Mouse (Mus musculus) forebrain, embryonic 15.5 days (tissue): Measurements from ENCODE around the gene Sirt2. TPM values are rescaled to one million over a fixed set of nuclear protein-coding genes. Genes with fewer than 3 reads are reported as not detected.

Experiments used
- ATAC-seq: fragments of 200-750 bp; cut with Nextera tagmentation; replicated peaks from 2 replicates; pipeline ENCODE4 v1.8.0; 2017; ENCODE audit warnings: mild to moderate bottlenecking, moderate TSS enrichment, moderate library complexity
- H3K27ac ChIP-seq: fragments of 300-500 bp; sonication (generic); replicated peaks from 2 replicates; pipeline ENCODE4 v1.5.1; 2015; ENCODE audit warnings: mild to moderate bottlenecking, inconsistent platforms
- H3K27me3 ChIP-seq: fragments of 300-500 bp; sonication (generic); 2 replicates; pipeline ENCODE4 v1.6.1; 2015; ENCODE audit warnings: inconsistent platforms
- H3K36me3 ChIP-seq: fragments of 300-500 bp; sonication (generic); 2 replicates; pipeline ENCODE4 v1.6.1; 2015; ENCODE audit warnings: mild to moderate bottlenecking, inconsistent platforms
- H3K4me1 ChIP-seq: fragments of 300-500 bp; sonication (generic); 2 replicates; pipeline ENCODE4 v1.6.1; 2015; ENCODE audit warnings: inconsistent platforms
- H3K4me2 ChIP-seq: fragments of 300-500 bp; sonication (generic); replicated peaks from 2 replicates; pipeline ENCODE4 v1.6.1; 2015; ENCODE audit warnings: mild to moderate bottlenecking, inconsistent platforms
- H3K4me3 ChIP-seq: fragments of 300-500 bp; sonication (generic); 2 replicates; pipeline ENCODE4 v1.5.1; 2015; ENCODE audit warnings: mild to moderate bottlenecking, inconsistent platforms
- H3K9ac ChIP-seq: fragments of 300-500 bp; sonication (generic); replicated peaks from 2 replicates; pipeline ENCODE4 v1.6.1; 2015; ENCODE audit warnings: mild to moderate bottlenecking, inconsistent platforms
- H3K9me3 ChIP-seq: fragments of 300-500 bp; sonication (generic); 2 replicates; pipeline ENCODE4 v1.6.1; 2016; ENCODE audit warnings: inconsistent platforms
- WGBS: fragments of 180-500 bp; shearing (Covaris S2); methylation state at CpG from one replicate; pipeline ENCODE4 v1.1.7; 2015; ENCODE audit warnings: mixed read lengths; 5-methylcytosine and 5-hydroxymethylcytosine counted together
- polyA plus RNA-seq: library from polyadenylated mRNA; unstranded; fragments of >200 nt; fragmentation: Nextera tagmentation; extraction: Ambion mirVana; gene quantifications from 2 replicates; pipeline ENCODE4 v1.2.1, GENCODE M21; 2015

Sirt2 gene
- polyA plus RNA-seq, 1 experiment from 2014 or later, result 105 TPM

- Histone ChIP-seq H3K4me2 (no peak overlapping the region), H3K9ac (no peak overlapping the region), H3K9me3 (no peaks in the 10 kb centered on the region), H3K27ac (no peak overlapping the region), H3K4me3 (no peak overlapping the region), H3K4me1 (peaks cover 29% of the 10 kb centered on the region), H3K36me3 (peaks cover 72% of the 10 kb centered on the region), H3K27me3 (no peaks in the 10 kb centered on the region)
- ATAC-seq, result no peak
- WGBS, result 45% methylated on average over 12 of the region's 12 CpGs
These were observed 54.1 kb downstream of the Sirt2 start for GRCm38 (mm10) chr7:28820358-28821260.

- Histone ChIP-seq H3K4me3 (no peak overlapping the region), H3K27me3 (no peaks in the 10 kb centered on the region), H3K36me3 (peaks cover 64% of the 10 kb centered on the region), H3K27ac (peak overlapping the region; percentile 13), H3K4me1 (peaks cover 32% of the 10 kb centered on the region), H3K9ac (no peak overlapping the region), H3K4me2 (no peak overlapping the region), H3K9me3 (no peaks in the 10 kb centered on the region)
- 68% methylated on average over 10 of the region's 10 CpGs for WGBS
- no peak for ATAC-seq
These were observed 54.8 kb downstream of the Sirt2 start for GRCm38 (mm10) chr7:28821261-28821831.

DNA sequence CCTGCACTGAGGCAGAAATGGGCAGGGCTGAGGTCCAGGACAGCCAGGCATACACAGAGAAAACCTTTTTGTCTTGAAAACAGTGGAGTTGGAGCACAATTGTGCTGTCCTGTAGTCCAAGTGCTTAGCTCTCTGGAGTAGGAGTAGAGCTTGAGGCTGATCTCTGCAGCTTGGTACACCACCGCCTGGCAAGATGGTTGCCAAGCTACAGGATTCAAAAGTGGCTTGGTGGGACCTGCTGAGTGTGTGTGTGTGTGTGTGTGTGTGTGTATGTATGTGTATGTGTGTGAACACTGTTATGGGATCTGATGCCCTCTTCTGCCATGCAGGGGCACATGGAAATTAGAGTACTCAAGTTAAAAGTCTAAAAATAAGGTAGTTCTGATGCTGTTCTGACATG lies 56.0 kb downstream of the Sirt2 start:
- Histone ChIP-seq H3K9ac (no peak overlapping the region), H3K4me1 (peaks cover 21% of the 10 kb centered on the region), H3K4me3 (no peak overlapping the region), H3K27me3 (no peaks in the 10 kb centered on the region), H3K4me2 (no peak overlapping the region), H3K36me3 (peaks cover 52% of the 10 kb centered on the region), H3K27ac (no peak overlapping the region), H3K9me3 (no peaks in the 10 kb centered on the region)
- no peak for ATAC-seq
- 55% methylated on average over 1 of the region's 1 CpGs for WGBS

GRCm38 (mm10) chr7:28822993-28823903 lies 56.7 kb downstream of the Sirt2 start:
- Histone ChIP-seq H3K36me3 (peaks cover 45% of the 10 kb centered on the region), H3K4me3 (no peak overlapping the region), H3K9ac (no peak overlapping the region), H3K27me3 (no peaks in the 10 kb centered on the region), H3K27ac (0 out of 2 replicates have a peak overlapping the region, but pooled peaks have one; percentile 9), H3K4me2 (no peak overlapping the region), H3K4me1 (peaks cover 15% of the 10 kb centered on the region), H3K9me3 (no peaks in the 10 kb centered on the region)
- ATAC-seq, result no peak
- 55% methylated on average over 10 of the region's 10 CpGs for WGBS

DNA sequence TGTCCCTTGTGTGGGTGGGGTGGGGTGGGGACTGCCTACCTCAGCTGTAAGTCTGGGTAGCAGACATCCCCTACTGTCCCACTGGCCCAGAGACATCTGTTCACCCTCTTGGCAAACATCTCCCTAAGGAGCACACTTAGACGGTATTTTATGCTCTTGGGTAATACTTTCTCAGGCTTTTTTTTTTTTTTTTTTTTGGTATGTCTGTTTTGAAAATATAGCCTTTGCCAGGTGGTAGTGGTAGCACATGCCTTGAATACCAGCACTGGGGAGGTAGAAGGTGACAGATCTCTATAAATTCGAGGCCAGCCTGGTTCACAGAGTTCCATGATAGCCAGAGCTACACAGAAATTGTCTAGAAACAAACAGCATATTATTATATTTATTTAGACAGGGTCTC lies 57.4 kb downstream of the Sirt2 start:
- Histone ChIP-seq H3K36me3 (peaks cover 38% of the 10 kb centered on the region), H3K9me3 (no peaks in the 10 kb centered on the region), H3K4me1 (peaks cover 12% of the 10 kb centered on the region), H3K27me3 (no peaks in the 10 kb centered on the region), H3K4me2 (no peak overlapping the region), H3K27ac (0 out of 2 replicates have a peak overlapping the region, but pooled peaks have one; percentile 67), H3K9ac (no peak overlapping the region), H3K4me3 (no peak overlapping the region)
- 57% methylated on average over 2 of the region's 2 CpGs for WGBS
- ATAC-seq, result no peak

GRCm38 (mm10) chr7:28824941-28825685 lies 58.6 kb downstream of the Sirt2 start, which contains the start of gene Ech1:
Gene Ech1, plus strand, starts transcription at chr7:28825217.
- Histone ChIP-seq H3K27ac (peak within 1 kb of the TSS; percentile 67), H3K9ac (peak within 1 kb of the TSS; percentile 57), H3K4me1 (peaks cover 12% of the 10 kb centered on the region), H3K9me3 (no peaks in the 10 kb centered on the region), H3K4me2 (peak within 1 kb of the TSS; percentile 47), H3K4me3 (peak within 1 kb of the TSS; percentile 52), H3K27me3 (no peaks in the 10 kb centered on the region), H3K36me3 (peaks cover 33% of the 10 kb centered on the region)
- 3% methylated on average over 33 of the region's 33 CpGs for WGBS
- peak; percentile 82 for ATAC-seq

DNA sequence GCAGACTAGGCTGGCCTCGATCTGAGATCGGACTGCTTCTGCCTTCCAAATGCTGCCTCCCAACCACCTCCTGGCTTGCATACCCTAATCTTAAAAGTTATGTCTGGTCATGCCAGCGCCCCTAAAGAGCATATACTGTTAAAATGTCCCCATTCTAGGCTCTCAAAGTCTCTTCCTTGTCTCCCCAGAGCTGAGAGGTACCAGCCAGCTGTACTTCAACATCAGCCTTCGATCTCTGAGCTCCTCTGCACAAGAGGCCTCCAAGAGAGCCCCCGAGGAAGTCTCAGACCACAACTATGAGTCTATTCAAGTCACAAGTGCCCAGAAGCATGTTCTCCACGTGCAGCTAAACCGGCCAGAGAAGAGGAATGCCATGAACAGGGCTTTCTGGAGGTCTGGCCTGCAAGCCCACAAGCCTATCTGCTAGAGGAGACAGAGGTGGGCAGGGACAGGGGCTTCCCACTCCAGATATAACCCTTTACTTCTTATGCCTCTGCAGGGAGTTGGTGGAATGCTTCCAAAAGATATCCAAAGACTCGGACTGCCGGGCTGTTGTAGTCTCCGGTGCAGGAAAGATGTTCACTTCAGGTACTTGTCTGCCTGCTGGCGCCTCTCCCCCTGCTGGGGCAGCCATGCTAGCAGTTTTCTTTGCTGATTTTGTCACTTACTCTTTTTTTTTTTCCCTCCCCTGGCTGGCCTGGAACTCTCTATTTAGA lies 59.3 kb downstream of the Sirt2 start:
- WGBS, result 64% methylated on average over 11 of the region's 11 CpGs
- H3K4me3 ChIP-seq, result peak overlapping the region; percentile 52
- peaks cover 29% of the 10 kb centered on the region for H3K36me3 ChIP-seq
- H3K4me2 ChIP-seq, result peak overlapping the region; percentile 47
- H3K9ac ChIP-seq, result peak overlapping the region; percentile 57
- no peaks in the 10 kb centered on the region for H3K9me3 ChIP-seq
- no peaks in the 10 kb centered on the region for H3K27me3 ChIP-seq
- no peak for ATAC-seq
- peak overlapping the region; percentile 67 for H3K27ac ChIP-seq
- H3K4me1 ChIP-seq, result peaks cover 12% of the 10 kb centered on the region

GRCm38 (mm10) chr7:28826402-28826772 lies 59.9 kb downstream of the Sirt2 start:
- H3K9ac ChIP-seq, result no peak overlapping the region
- H3K27me3 ChIP-seq, result no peaks in the 10 kb centered on the region
- 92% methylated on average over 7 of the region's 7 CpGs for WGBS
- peaks cover 26% of the 10 kb centered on the region for H3K36me3 ChIP-seq
- H3K4me3 ChIP-seq, result no peak overlapping the region; the same call in 1 of the 2 replicates
- no peak for ATAC-seq
- H3K27ac ChIP-seq, result no peak overlapping the region
- H3K9me3 ChIP-seq, result no peaks in the 10 kb centered on the region
- H3K4me1 ChIP-seq, result peaks cover 12% of the 10 kb centered on the region
- H3K4me2 ChIP-seq, result no peak overlapping the region

- no peak for ATAC-seq
- H3K27ac ChIP-seq, result no peak overlapping the region
- H3K36me3 ChIP-seq, result peaks cover 19% of the 10 kb centered on the region
- H3K27me3 ChIP-seq, result no peaks in the 10 kb centered on the region
- no peak overlapping the region for H3K4me2 ChIP-seq
- no peak overlapping the region for H3K4me3 ChIP-seq
- 40% methylated on average over 3 of the region's 3 CpGs for WGBS
- H3K9me3 ChIP-seq, result no peaks in the 10 kb centered on the region
- peaks cover 12% of the 10 kb centered on the region for H3K4me1 ChIP-seq
- no peak overlapping the region for H3K9ac ChIP-seq
These were observed 60.8 kb downstream of the Sirt2 start for GRCm38 (mm10) chr7:28827338-28827737.

DNA sequence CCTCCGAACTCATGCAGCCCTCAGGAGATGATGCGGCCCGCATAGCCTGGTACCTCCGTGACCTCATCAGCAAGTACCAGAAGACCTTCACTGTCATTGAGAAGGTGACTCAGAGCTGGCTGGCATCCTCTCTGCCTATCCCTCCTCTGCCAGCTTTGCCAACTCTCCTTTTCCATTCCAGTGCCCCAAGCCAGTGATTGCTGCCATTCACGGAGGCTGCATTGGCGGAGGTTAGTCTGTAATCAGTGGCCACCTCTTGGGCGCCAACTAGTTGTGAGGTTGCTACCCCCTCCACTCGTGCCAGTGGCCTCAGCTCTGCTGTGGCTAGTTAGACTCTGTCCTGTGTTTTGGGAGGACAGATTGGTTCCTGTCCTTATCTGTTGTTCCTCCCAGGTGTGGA lies 63.3 kb downstream of the Sirt2 start:
- 89% methylated on average over 8 of the region's 8 CpGs for WGBS
- no peak overlapping the region for H3K27ac ChIP-seq

DNA sequence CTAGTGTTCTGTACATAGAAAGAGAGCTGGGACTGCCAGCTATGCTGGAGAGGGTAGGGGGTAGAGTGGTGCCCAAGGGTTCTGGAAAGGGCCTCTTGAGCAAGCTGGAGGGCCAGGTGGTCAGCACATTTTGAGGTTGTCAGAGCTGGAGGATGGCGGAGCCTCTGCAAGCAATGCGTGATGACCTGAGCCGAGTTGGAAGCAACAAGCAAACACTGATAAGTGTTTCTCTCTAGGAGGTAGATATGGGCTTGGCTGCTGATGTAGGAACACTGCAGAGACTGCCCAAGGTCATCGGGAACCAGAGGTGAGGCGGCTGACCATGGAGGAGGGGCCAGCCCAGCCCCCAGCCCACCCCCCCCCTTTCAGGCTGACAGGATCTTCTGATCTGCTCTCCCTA lies 64.4 kb downstream of the Sirt2 start:
- Histone ChIP-seq H3K4me2 (no peak overlapping the region), H3K4me1 (peaks cover 2% of the 10 kb centered on the region), H3K36me3 (peaks cover 12% of the 10 kb centered on the region; the same call in 1 of the 2 replicates), H3K4me3 (no peak overlapping the region), H3K9me3 (no peaks in the 10 kb centered on the region), H3K9ac (no peak overlapping the region), H3K27ac (no peak overlapping the region), H3K27me3 (no peaks in the 10 kb centered on the region)
- ATAC-seq, result no peak
- 93% methylated on average over 5 of the region's 5 CpGs for WGBS

More for the DNA sequence above, 63.3 kb downstream of the Sirt2 start:
- Histone ChIP-seq H3K9ac (no peak overlapping the region), H3K4me1 (peaks cover 8% of the 10 kb centered on the region), H3K36me3 (peaks cover 12% of the 10 kb centered on the region; the same call in 1 of the 2 replicates), H3K4me2 (no peak overlapping the region), H3K9me3 (no peaks in the 10 kb centered on the region), H3K4me3 (no peak overlapping the region), H3K27me3 (no peaks in the 10 kb centered on the region)
- no peak for ATAC-seq
